Mouse (Mus musculus) adrenal gland, postnatal 36 days (tissue): Measurements from ENCODE around the gene Spdl1. TPM values are rescaled to one million over a fixed set of nuclear protein-coding genes. Genes with fewer than 3 reads are reported as not detected.

Source experiments
- total RNA-seq, 2 experiments: library from RNA; stranded (reverse); gene quantifications; 2 replicates each; pipeline ENCODE4 v1.2.3; 2021

Gene Spdl1
- total RNA-seq, 2 experiments from 2014 or later, result 1.8 to 1.9 TPM

Other genes starting within 250 kb of the Spdl1 start
- 1 to 10 TPM; 2.5 to 3.9 TPM for gene Dock2, start 49.7 kb downstream of the Spdl1 start, total RNA-seq